Mouse (Mus musculus) pancreas, adult 10 weeks (tissue): Measurements from ENCODE around the gene Crip2. TPM values are rescaled to one million over a fixed set of nuclear protein-coding genes. Genes with fewer than 3 reads are reported as not detected.

Experiments
- polyA plus RNA-seq: library from polyadenylated mRNA; stranded (reverse); fragments of 350-450 nt; fragmentation: Illumina TruSeq; extraction: RNeasy Lipid Tissue Mini Kit (QIAGEN cat#74804); gene quantifications from one replicate; pipeline ENCODE4 v1.2.3, GENCODE M21; 2015; ENCODE audit warnings: low read depth, low replicate concordance; ENCODE audit not compliant: insufficient read depth

The Crip2 gene
- 59.2 TPM for polyA plus RNA-seq

GRCm38 (mm10) chr12:113139908-113140615 lies at the start of gene Crip2:
Gene Crip2 (plus strand): TSS chr12:113140236.

GRCm38 (mm10) chr12:113097749-113098281 lies 42.2 kb upstream of the Crip2 start, which contains the start of gene Mta1:
Gene Mta1 (plus strand): TSS chr12:113098278.

GRCm38 (mm10) chr12:113146112-113147057 lies 6.3 kb downstream of the Crip2 start, which contains the start of gene Crip1:
Gene Crip1 (plus strand): TSS chr12:113146316.

GRCm38 (mm10) chr12:113155887-113156539 lies 16.0 kb downstream of the Crip2 start, which contains the start of gene Tedc1:
Gene Tedc1 (plus strand): TSS chr12:113156421.

GRCm38 (mm10) chr12:113185442-113186291 lies 45.6 kb downstream of the Crip2 start, which contains the start of gene Tmem121:
Gene Tmem121 (plus strand): TSS chr12:113185930.

Other genes with a start within 250 kb of the Crip2 start
- gene Jag2, start 210.5 kb upstream of the Crip2 start, polyA plus RNA-seq = 9.9 TPM
- gene Nudt14, start 198.1 kb upstream of the Crip2 start, polyA plus RNA-seq = 5.4 TPM
- gene Btbd6, start 163.8 kb upstream of the Crip2 start, polyA plus RNA-seq = 4.7 TPM
- gene Brf1, start 139.5 kb upstream of the Crip2 start, polyA plus RNA-seq = 42.9 TPM
- 7.0 TPM for gene Pacs2, start 125.7 kb upstream of the Crip2 start, polyA plus RNA-seq
- gene Tex22, start 65.7 kb upstream of the Crip2 start, polyA plus RNA-seq = not detected
- 10.8 TPM for gene Mta1, start 42.0 kb upstream of the Crip2 start, polyA plus RNA-seq
- gene Crip1, start 6.1 kb downstream of the Crip2 start, polyA plus RNA-seq = 278 TPM
- gene Tedc1, start 16.2 kb downstream of the Crip2 start, polyA plus RNA-seq = not detected
- not detected for gene Tmem121, start 45.7 kb downstream of the Crip2 start, polyA plus RNA-seq